Mouse (Mus musculus) heart, adult 2 months (tissue): Measurements from ENCODE around the gene Gdpd2.

Experiments used
- CTCF ChIP-seq: fragments of 200-600 bp; IDR thresholded peaks from 2 replicates; pipeline ENCODE4 v1.8.1; 2022; ENCODE audit warnings: antibody characterized with exemption, mild to moderate bottlenecking, moderate library complexity
- POLR2A ChIP-seq: fragments of 200-500 bp; IDR thresholded peaks from 2 replicates; pipeline ENCODE4 v1.6.1; 2011; ENCODE audit warnings: mild to moderate bottlenecking, low read depth, low read length, control low read depth; ENCODE audit not compliant: insufficient read depth

DNA sequence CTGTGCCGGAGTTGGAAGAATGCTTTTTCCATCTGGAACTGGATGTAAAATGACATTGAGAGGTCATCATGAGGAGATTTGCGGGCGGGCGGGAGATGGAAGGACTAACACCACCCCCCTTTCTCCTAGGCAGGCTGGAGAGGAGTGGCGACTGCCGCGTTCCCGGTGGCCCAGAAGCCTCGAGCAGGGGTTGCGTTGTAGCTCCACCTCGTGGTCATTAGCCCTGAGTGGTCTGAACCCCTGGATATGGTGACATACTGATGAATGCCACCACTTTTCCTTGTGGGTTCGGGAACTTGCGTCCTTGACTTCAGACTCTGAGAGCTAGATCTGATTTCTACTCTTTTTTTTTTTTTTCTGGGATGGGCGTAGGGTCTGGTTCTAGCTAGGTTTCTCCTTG is 9.2 kb downstream of the Gdpd2 start:
- TF ChIP-seq CTCF (peak; percentile 75), POLR2A (no peak)
